Mouse (Mus musculus) G1E (cell line): ENCODE measurements at regions not wholly inside any gene's neighbourhood (a gene's known extent, or its start where the extent isn't known, plus 50 kb on each side); places are given as distances from the start of the nearest gene placed in this dataset.

Source experiments
- ATAC-seq: 2 replicates; pipeline ENCODE4 v1.8.0; 2016; ENCODE audit warnings: mild to moderate bottlenecking; ENCODE audit not compliant: insufficient number of reproducible peaks, poor library complexity, low FRiP score, severe bottlenecking; ENCODE audit errors: extremely low read depth
- DNase-seq: peaks from one replicate; pipeline ENCODE4 v3.0.0; 2012; ENCODE audit warnings: low spot score
- H3K27me3 ChIP-seq: 2 replicates; pipeline ENCODE4 v1.6.1; 2012; ENCODE audit warnings: mild to moderate bottlenecking, low read length, inconsistent platforms; ENCODE audit not compliant: insufficient read depth
- H3K36me3 ChIP-seq: replicated peaks from 2 replicates; pipeline ENCODE3; 2012; ENCODE audit warnings: mild to moderate bottlenecking, inconsistent platforms
- H3K4me1 ChIP-seq: 2 replicates; pipeline ENCODE4 v1.6.1; 2012; ENCODE audit warnings: low read depth, low read length, inconsistent platforms, mixed read lengths; ENCODE audit not compliant: insufficient read depth
- H3K4me3 ChIP-seq: 2 replicates; pipeline ENCODE4 v1.5.1; 2012; ENCODE audit warnings: low read depth, mild to moderate bottlenecking, inconsistent platforms, low read length, moderate library complexity, mixed read lengths
- H3K9me3 ChIP-seq: replicated peaks from 2 replicates; pipeline ENCODE4 v1.6.1; 2012; ENCODE audit warnings: inconsistent platforms
- CTCF ChIP-seq: IDR thresholded peaks from 2 replicates; pipeline ENCODE4 v1.5.1; 2012; ENCODE audit warnings: low read depth, low read length, inconsistent platforms, mixed read lengths
- GATA1 ChIP-seq: IDR thresholded peaks from 2 replicates; pipeline ENCODE4 v1.6.1; 2012; ENCODE audit warnings: borderline replicate concordance, low read length, inconsistent platforms, mixed read lengths
- GATA2 ChIP-seq: IDR thresholded peaks from 2 replicates; pipeline ENCODE4 v1.6.1; 2012; ENCODE audit warnings: low read depth, low read length, inconsistent platforms, borderline replicate concordance
- POLR2AphosphoS5 ChIP-seq: IDR thresholded peaks from 2 replicates; pipeline ENCODE4 v1.6.1; 2012; ENCODE audit warnings: low read depth, low read length, inconsistent platforms; ENCODE audit not compliant: insufficient replicate concordance
- TAL1 ChIP-seq: conservative IDR thresholded peaks from 2 replicates; pipeline ENCODE4 v1.6.1; 2012; ENCODE audit warnings: low read depth, low read length, inconsistent platforms, mixed read lengths

DNA sequence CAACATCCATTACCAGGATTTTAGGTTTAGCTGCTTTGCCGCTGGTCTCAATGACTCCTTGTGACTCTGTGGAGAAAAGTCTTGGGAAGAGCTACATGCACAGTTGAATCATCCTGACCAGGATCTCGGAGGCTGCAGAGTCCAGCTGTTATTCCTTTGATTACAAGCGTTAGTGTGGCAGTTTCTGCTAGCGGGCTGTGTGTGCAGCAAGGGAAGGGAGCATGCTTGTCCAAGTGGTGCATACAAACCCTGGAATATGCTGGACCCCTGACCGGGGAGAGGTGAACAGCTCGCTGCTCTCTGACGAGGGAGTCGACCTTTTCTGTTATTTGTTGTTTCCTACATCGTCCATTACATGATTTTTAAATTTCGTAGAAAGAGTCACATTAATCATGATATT lies 170.9 kb downstream of the Slc38a4 start:
- DNase-seq, result no peak
- ATAC-seq, result no peak
- TF ChIP-seq TAL1 (no peak), POLR2AphosphoS5 (no peak), CTCF (no peak), GATA1 (no peak)

DNA sequence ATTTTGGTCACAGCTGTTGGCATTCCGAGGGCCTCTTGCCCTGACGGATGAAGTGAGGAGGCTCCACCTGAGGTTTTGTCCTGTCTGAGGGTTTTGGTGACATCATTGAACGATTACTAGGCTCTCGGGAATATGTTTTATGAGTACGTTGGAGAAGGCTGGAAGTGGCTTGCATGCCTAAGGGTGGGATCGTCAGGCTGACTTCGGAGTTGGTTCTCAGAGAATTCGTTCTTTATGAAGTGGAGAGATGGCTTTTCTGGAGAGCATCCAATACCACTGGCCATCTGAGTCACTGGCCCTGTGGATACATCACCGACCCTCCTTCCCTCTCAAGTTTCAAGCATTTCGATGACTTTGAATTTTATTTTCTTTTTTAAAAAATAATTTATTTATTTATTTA lies 172.0 kb downstream of the Slc38a4 start:
- no peaks in the 10 kb centered on the region for H3K27me3 ChIP-seq
- no peak for DNase-seq
- H3K9me3 ChIP-seq, result peaks cover 49% of the 10 kb centered on the region
- no peaks in the 10 kb centered on the region for H3K4me1 ChIP-seq
- ATAC-seq, result no peak
- TF ChIP-seq GATA2, result no peak
- no peaks in the 10 kb centered on the region for H3K36me3 ChIP-seq
- H3K4me3 ChIP-seq, result no peak overlapping the region

More for the DNA sequence above, 170.9 kb downstream of the Slc38a4 start:
- H3K27me3 ChIP-seq, result no peaks in the 10 kb centered on the region
- peaks cover 46% of the 10 kb centered on the region for H3K9me3 ChIP-seq
- no peak overlapping the region for H3K4me3 ChIP-seq
- no peaks in the 10 kb centered on the region for H3K36me3 ChIP-seq
- H3K4me1 ChIP-seq, result no peaks in the 10 kb centered on the region

DNA sequence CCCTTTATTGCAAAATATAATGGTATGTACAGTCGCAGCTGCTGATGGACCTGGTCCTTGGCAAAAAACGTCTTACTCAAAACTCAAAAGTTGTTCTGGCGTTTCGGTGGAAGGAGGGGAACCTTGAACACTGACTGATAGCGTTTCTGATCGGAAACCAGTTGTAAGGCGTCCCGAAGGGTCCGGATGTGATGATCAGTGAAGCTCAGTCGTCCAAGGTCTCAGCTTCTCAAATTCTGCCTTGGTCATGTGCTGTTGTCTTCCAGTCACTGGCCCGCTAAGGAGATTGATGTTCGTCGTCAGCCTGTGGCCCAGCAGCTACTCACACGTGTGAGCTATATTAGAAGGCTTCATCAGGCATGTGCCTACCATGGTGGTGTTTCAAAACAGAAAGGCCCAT lies 173.5 kb downstream of the Slc38a4 start:
- ATAC-seq (no peak), DNase-seq (no peak)
- no peaks in the 10 kb centered on the region for H3K27me3 ChIP-seq
- TF ChIP-seq CTCF, result no peak
- TF ChIP-seq POLR2AphosphoS5, result no peak
- no peak for TF ChIP-seq TAL1
- TF ChIP-seq GATA2, result no peak
- TF ChIP-seq GATA1, result no peak
- H3K36me3 ChIP-seq, result no peaks in the 10 kb centered on the region
- peaks cover 49% of the 10 kb centered on the region for H3K9me3 ChIP-seq
- no peaks in the 10 kb centered on the region for H3K4me1 ChIP-seq
- H3K4me3 ChIP-seq, result no peak overlapping the region

DNA sequence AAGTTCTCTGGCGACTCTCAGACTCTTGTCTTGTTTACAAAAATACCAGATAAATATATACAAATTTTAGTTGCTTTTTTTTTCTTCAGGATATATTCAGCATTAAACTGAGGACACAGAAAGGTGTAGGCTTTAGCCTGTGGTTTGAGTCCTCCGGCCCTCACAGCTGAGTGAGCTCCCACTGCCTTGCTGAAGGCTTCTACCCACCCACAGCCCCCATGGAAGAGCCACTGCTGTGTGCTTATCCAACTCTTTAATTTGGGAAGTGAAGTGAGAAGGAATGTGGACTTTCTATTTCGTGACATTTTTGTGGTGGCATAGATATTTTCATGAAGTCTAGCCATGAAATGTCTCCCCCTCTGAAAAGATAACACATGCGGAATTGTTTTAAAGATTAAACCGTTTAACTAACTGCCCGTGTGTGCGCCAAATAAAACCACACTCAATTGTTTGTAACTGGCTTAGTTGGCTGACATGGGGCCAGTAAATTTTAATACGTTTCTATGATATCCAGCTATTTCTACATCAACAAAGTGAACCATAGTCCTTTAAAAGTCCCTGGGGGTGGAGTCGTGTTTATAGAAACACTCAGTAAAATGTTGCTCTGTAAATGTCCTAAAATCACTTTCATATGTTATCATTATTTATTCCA lies 174.1 kb downstream of the Slc38a4 start:
- Histone ChIP-seq H3K4me1 (no peaks in the 10 kb centered on the region), H3K36me3 (no peaks in the 10 kb centered on the region), H3K4me3 (no peak overlapping the region), H3K27me3 (no peaks in the 10 kb centered on the region), H3K9me3 (peaks cover 52% of the 10 kb centered on the region)
- ATAC-seq, result no peak
- DNase-seq, result no peak
- no peak for TF ChIP-seq TAL1
- TF ChIP-seq CTCF, result no peak
- TF ChIP-seq POLR2AphosphoS5, result no peak
- no peak for TF ChIP-seq GATA1
- no peak for TF ChIP-seq GATA2

DNA sequence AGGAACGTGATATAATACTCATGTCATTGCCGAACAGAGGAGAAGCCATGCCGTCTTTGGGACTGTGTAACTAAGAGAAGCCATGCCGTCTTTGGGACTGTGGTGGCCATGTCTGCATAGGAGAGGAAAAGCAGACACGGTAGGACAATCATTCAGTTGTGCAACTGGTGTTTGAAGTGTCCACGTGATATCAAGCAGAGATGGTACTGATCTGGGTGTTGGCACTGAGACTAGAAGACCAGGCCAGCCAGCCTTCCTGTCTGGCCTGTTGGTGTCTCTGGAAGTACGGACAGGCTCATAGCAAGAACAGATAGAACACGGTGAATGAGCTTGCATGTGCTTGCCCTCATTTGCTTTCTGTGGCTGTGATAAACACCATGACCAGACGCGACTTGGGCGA lies 175.7 kb downstream of the Slc38a4 start:
- no peaks in the 10 kb centered on the region for H3K36me3 ChIP-seq
- DNase-seq (no peak), ATAC-seq (no peak)
- no peaks in the 10 kb centered on the region for H3K4me1 ChIP-seq
- H3K4me3 ChIP-seq, result no peak overlapping the region
- TF ChIP-seq POLR2AphosphoS5 (no peak), TAL1 (no peak), CTCF (no peak), GATA1 (no peak), GATA2 (no peak)
- no peaks in the 10 kb centered on the region for H3K27me3 ChIP-seq
- H3K9me3 ChIP-seq, result peaks cover 59% of the 10 kb centered on the region

DNA sequence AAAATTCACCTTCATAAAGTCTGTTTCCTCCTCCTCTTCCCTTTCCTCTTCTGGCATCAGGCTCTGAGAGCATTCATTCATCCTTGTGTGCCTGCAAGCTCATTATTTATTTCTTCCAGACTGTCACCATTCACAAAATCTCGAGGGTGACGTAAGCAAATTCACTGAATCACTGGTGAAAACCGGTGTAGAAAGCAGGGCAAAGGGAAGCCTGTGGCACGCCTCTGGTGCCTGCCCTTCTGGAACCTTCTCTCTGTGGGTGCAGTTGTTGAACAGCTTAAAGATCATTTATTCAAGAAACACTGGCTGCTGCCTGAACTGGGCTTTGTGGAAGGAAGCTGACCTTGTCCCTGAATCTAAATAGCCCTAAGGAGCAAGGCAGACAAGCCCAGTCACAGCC lies 177.0 kb downstream of the Slc38a4 start:
- Histone ChIP-seq H3K4me1 (no peaks in the 10 kb centered on the region), H3K27me3 (no peaks in the 10 kb centered on the region), H3K4me3 (no peak overlapping the region), H3K9me3 (peaks cover 55% of the 10 kb centered on the region), H3K36me3 (no peaks in the 10 kb centered on the region)
- no peak for TF ChIP-seq GATA1
- TF ChIP-seq CTCF, result no peak
- TF ChIP-seq POLR2AphosphoS5, result no peak
- no peak for TF ChIP-seq GATA2
- TF ChIP-seq TAL1, result no peak
- DNase-seq (no peak), ATAC-seq (no peak)

DNA sequence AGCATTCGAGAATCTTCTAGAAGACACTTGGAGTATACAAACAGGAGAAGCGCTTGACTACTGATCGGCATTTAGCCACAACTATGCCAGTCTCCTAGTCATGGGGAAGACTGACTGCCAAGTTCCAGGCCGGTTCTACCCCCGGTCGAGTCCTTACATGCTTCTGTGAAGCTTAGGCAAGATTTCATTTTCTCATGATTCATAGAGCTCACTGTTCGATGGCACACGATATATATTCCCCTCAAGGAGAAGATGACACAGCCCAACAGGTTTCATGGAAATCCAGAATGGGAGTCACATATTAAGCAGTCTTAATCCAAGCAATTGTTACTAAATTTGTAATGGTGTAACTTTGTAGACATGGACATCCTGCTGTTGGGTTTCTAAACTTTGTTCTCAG lies 177.8 kb downstream of the Slc38a4 start:
- Histone ChIP-seq H3K9me3 (peaks cover 52% of the 10 kb centered on the region), H3K4me3 (no peak overlapping the region), H3K36me3 (no peaks in the 10 kb centered on the region), H3K27me3 (no peaks in the 10 kb centered on the region), H3K4me1 (no peaks in the 10 kb centered on the region)
- DNase-seq (no peak), ATAC-seq (no peak)
- no peak for TF ChIP-seq POLR2AphosphoS5
- no peak for TF ChIP-seq CTCF
- TF ChIP-seq GATA1, result no peak
- TF ChIP-seq GATA2, result no peak
- no peak for TF ChIP-seq TAL1
